Mouse (Mus musculus) cerebellum, postnatal 4 days (tissue): ENCODE measurements at regions not wholly inside any gene's neighbourhood (a gene's known extent, or its start where the extent isn't known, plus 50 kb on each side); places are given as distances from the start of the nearest gene placed in this dataset.
A peak's percentile ranks its signal among the peaks of the same experiment; 100 is the strongest.
"Not testable (repeated sequence)": the region's sequence is repeated elsewhere in the genome, so short reads cannot be mapped to it uniquely, and the experiment has no call there.

ENCODE experiments used
- DNase-seq, 2 experiments: peaks; one replicate each; pipeline ENCODE4 v3.0.0; 2022; ENCODE audit warnings: low spot score in 2 of 2, mixed read lengths in 1 of 2

DNA sequence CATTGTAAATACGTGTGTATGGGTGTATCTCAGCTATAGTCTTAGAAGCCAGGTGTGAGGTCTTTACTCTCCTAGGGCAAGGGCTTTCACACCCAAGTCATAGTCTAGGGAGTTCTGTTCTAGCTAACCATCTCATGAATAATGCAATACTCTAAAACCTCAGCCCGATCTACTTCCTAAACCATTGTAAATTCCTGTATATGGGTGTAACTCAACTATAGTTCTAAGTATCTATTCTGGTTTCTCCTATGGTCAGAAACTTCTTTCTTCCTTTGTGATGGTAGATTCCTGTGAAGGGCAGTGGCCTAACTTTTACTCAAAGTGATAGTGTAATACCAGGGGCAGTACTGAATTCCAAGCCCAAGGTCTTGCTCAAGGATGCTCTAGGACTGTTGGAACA, 58.7 kb upstream of the Srd5a3 start:
- not testable (repeated sequence) for DNase-seq

DNA sequence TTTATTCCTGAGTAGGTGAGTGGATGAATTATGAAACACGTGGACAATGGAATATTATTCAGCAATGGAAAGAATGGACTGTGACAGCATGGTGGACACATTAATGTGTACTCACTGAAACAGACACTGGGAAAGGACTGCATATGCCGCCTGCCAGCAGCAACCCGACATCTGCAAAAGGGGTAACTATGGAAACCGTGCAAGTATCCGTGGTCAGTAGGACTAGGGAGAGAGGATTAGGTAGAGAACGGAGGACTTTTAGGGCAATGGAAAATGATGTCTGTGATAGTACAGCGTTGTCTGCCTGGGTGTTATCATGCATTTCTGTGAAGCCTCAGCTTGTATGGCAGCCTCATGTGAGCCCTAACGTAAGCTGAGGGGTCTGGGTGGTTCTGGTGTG, 59.6 kb upstream of the Srd5a3 start:
- no peak for DNase-seq

- no peak for DNase-seq
These were observed 60.7 kb upstream of the Srd5a3 start for GRCm38 (mm10) chr5:76079204-76080025.

- no peak for DNase-seq
These were observed 61.6 kb upstream of the Srd5a3 start for GRCm38 (mm10) chr5:76078485-76078884.

DNA sequence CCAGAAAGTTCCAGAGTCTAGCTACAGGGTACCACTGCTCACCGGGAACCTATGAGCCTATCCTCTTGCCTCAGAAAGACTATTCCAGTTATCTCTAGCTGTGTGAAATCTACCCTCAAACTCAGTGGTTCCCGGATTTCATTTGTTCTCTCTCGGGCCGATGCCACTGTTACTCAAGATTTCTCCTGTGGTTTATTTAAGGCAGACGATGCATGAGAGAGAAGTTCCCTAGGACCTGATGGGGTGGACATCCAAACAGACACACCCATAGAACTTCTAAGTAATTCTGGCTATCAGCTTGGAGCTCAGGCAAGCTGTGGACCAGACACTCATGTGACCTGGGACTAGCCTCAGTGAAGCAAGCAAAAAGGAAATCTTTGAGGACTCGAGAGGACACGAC, 63.8 kb upstream of the Srd5a3 start:
- DNase-seq = no peak

- DNase-seq = no peak
These were observed 64.7 kb upstream of the Srd5a3 start for GRCm38 (mm10) chr5:76075401-76075800.

DNA sequence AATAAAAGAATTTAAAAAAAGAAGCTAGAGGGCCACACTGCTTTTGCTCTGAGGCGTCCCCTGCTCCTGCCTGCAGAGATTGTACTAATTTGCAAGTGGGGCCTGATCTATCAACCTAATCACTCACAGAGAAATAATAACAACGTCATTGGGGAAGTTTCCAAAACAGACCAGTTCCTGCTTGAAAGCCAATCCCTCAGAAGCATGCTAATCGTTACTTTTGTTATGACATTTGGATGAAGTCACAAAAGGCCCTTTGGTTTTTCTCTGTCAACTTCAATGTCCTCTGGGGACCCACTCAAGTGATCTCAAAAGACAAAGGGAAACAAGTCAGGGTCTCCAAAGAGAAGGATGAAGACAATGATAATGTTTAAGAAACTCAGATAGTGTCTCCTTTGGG, 72.2 kb upstream of the Srd5a3 start:
- DNase-seq = no peak

GRCm38 (mm10) chr5:76067231-76067630, 72.8 kb upstream of the Srd5a3 start:
- no peak for DNase-seq

DNA sequence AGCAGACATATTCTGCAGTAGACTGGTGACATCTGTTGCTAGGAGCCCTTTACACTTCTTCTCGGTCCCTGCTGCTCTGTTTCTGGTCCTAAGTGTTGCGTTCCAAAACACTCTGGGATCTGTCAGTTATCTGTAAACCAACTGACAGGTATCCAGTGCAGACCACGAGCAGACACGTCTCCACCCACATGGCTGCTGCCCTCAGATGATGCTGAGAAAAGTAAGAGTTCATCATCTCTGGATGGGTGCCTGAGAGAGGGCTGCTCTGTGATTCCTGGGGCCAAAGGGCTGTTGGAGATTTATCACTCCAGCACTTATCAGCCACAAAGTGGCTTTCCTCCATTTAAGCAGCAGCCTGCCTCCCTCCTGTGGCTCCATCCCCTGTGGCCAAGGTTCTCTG, 74.3 kb upstream of the Srd5a3 start:
- DNase-seq = no peak

DNA sequence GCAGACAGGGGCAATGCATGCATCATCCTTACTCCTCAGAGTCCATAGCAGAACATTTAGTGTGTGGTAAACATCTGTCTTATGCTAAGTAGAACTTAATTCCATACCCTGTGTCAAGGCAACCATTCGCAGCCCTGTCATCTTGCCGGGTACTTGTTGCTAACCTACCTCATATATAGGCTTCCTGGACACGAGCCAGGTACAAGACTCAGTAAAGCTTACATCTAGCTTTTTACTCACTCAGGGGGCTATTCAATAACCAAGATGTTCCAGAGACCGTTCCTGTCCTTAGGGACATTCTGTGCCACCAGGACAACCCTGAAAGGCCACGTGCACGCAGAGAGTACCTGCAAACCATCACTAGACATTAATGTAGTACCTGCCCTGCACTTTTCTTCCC, 74.8 kb upstream of the Srd5a3 start:
- DNase-seq = no peak

- no peak for DNase-seq
These were observed 75.4 kb upstream of the Srd5a3 start for GRCm38 (mm10) chr5:76064686-76065085.

GRCm38 (mm10) chr5:76063473-76063872, 76.6 kb upstream of the Srd5a3 start:
- no peak for DNase-seq

- DNase-seq = no peak
These were observed 79.8 kb upstream of the Kdr start for GRCm38 (mm10) chr5:76058011-76058410.

GRCm38 (mm10) chr5:76055849-76056248, 77.6 kb upstream of the Kdr start:
- DNase-seq = no peak

- no peak for DNase-seq
These were observed 74.5 kb upstream of the Kdr start for GRCm38 (mm10) chr5:76052782-76053181.

GRCm38 (mm10) chr5:76051658-76052057, 73.4 kb upstream of the Kdr start:
- DNase-seq = no peak

DNA sequence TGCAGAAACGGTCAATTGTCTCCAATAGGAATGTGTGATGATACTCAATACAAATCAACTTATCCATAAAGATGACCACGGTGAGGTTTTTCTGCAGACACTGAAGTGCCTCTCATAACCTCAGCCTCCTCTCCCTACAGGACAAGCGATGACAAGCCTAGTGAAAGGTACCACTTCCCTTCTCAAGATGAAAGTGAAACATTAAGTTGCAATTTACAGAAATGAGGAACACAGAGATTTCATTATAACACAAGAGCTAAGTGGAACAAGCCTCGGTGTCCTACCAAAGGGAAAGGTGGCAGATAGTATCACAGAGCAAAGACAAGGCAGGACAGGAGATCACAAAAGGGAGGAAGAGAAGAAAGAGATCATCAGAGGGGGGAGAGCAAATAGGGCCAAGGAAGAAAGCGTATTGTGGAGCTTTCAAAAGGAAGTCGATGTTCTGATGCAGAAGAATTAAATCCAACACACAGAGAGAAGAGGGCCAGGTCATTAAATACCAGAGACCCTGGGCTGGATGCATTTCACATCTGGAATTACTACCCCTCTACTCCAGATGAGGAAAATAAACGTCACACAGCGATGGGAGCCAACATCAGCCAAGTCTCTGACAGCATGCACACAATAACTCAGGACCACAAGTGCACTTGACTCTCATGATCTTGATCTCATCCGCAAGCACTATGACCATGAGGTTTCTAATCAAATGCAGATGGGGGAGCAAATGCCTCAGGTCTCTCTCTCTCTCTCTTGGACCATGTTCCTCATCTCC, 70.0 kb upstream of the Kdr start:
- no peak for DNase-seq

DNA sequence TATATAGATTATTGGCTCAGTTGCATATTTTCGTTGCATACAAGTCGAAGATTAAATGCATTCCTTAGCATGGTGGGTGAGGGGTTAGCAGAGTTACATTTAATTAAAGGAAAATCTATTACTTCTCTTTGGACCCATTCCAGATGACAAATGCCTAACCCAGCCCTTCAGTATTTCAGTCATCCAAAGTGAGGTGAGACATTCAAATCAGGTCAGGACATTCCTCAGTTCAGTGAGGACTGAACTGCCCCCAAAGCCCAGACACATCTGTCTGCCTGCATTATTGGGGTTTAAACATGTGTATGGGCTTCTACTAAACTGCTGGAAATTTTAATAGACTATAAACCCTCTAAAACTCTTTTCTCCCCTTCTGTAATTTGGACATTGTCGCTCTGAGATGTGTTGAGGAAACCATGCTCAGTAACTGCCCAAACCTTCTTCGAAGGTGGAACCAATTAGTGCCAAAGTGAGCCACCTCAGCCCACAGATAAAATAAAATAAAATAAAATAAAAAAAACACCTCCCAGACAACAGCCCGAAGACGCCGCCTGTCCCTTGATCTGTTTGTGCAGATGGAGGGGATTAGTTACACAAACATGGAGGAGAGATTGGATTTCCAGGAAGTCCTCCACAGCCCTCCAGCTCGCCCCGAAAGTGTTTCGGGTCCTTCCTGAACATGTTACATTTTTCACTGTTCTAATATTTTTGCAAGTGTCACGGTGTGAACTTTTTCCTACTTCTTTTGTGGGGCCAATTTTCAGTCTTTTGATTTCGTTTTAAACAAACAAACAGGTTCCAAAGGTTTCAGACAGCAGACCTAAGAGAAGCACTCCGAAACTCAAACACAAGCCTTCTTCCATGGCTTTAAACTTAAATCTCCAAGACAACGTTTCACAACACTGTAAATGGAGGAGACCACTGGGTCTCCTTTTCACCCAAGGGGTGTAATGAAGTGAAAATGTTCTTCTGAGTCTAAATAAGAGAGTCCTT, 65.6 kb upstream of the Kdr start:
- no peak for DNase-seq

GRCm38 (mm10) chr5:76040454-76041203, 62.4 kb upstream of the Kdr start:
- peak in 1 of 2 experiments; percentile 5 for DNase-seq

DNA sequence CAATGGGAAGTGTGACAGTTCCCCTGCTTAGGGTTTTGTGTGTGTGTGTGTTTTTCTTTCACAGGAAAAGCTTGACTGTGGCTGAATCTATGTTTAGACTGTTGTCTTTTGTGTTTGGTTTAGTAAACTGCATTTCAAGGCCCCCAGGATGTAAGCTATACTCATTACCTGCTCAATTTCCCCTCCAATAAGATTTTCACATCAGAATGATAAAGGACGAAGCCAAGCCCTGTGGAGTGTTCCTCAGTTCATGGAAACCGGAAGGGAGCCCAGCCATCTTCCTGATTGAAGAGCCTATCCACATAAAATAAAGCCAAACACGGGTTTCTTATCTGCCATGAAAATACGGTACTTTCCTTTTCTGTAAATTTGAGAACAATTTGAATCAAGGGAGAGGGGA, 50.5 kb upstream of the Kdr start:
- DNase-seq = no peak
